10 mouse cellular contexts compared by ENCODE assay signal in the genomic region with DNA sequence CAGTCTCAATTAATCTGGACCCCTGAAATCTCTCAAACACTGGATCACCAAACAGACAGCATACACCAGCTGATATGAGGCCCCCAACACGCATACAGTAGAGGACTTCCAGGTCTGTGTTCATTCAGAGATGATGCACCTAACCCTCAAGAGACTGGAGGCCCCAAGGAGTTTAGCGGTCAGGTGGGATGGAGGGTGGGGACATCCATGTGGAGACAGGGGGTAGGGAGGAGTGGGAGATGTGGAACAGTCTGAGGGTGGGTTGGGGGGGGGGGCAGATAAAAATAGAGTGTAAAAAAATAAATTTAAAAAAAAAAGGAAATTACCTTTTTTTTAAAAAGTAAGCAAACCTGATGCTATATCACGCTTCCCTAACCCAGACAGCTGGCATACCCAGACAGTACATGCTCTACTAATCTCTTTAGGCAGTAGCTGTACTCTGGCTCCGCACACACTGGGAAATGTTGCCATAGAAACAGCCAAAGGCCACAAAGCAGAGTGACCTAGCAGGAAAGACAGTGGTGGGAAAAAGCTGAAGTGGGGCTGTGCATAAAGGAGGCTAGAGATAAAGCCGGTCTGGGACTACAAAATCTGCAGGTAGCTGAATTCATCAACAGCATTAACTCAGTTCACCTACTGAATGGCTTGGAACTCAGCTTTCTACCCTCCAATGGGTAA. TPM values are rescaled to one million over a fixed set of nuclear protein-coding genes. Genes with fewer than 3 reads are reported as not detected.
DNase-seq lines count a peak whose midpoint lies in the region; ATAC-seq and TF ChIP-seq lines count a peak whose summit lies in the region.
"Had no signal": no experiment of that assay in that cellular context is flagged by ENCODE, and none has a peak within 500 bp of the region (broad histone marks: within the 10 kb centered on the region; RNA-seq: fewer than 3 reads in every experiment).

No protein-coding gene starts in this region.

- TF ChIP-seq CTCF in layer of hippocampus, adult 2 months (conservative IDR thresholded peaks at IDR 0.05): no peak

- DNase-seq in layer of hippocampus, adult 2 months (ENCODE audit: low spot score in 2 of 2): no peak
- no peak for DNase-seq in layer of hippocampus, adult 18-20 months (ENCODE audit: low spot score in 2 of 2)
- peak; percentile 68 for DNase-seq in kidney, postnatal 14 days
- DNase-seq in retina, embryonic 14.5 days (ENCODE audit: low spot score): peak; percentile 84
- DNase-seq in cerebellum, adult 8-10 months: no peak
- no peak for DNase-seq in thymus, postnatal 0 days (ENCODE audit: low spot score)
- DNase-seq in testis, postnatal 14 days (ENCODE audit: low spot score): no peak

- ATAC-seq in granulocyte monocyte progenitor cell, adult 5-6 weeks (replicated peaks; ENCODE audit: poor library complexity, severe bottlenecking): peak; percentile 20

- peak overlapping the region; percentile 65; the same call in 1 of the 2 replicates for H3K27ac ChIP-seq in layer of hippocampus, adult 2 months

- no peak overlapping the region for H3K4me3 ChIP-seq in layer of hippocampus, adult 2 months
- H3K4me3 ChIP-seq: myocyte had no signal

RNA-seq across cellular contexts. Expression of a gene that starts 7.4 kb away (rescaled TPM):
- 10 to 100 TPM; 30.6 to 39.3 TPM for total RNA-seq in layer of hippocampus, adult 2 months (2021)
- 10 to 100 TPM; 28.2 to 30.0 TPM for total RNA-seq in layer of hippocampus, adult 18-20 months (2021)
- 11.3 and 12.2 TPM in 2 replicates for total RNA-seq in granulocyte monocyte progenitor cell, adult 5-6 weeks (2014; fragmentation: Nextera tagmentation)
- total RNA-seq in granulocyte monocyte progenitor cell, adult 5-6 weeks (2017): 7.9 and 12.1 TPM in 2 replicates
- 4.4 and 4.8 TPM in 2 replicates for polyA plus RNA-seq in thymus, postnatal 0 days (2015; fragmentation: Nextera tagmentation; extraction: Ambion mirVana)

RNA-seq across cellular contexts. Expression of a gene that starts 27.2 kb away (rescaled TPM):
- not detected for total RNA-seq in layer of hippocampus, adult 2 months (2021)
- total RNA-seq in layer of hippocampus, adult 18-20 months (2021): not detected
- not detected in 2 replicates for total RNA-seq in granulocyte monocyte progenitor cell, adult 5-6 weeks (2014; fragmentation: Nextera tagmentation)
- not detected in 2 replicates for total RNA-seq in granulocyte monocyte progenitor cell, adult 5-6 weeks (2017)
- polyA plus RNA-seq in thymus, postnatal 0 days (2015; fragmentation: Nextera tagmentation; extraction: Ambion mirVana): not detected in 2 replicates
- total RNA-seq: ES-E14 had no signal
- polyA plus RNA-seq: myocyte had no signal

RNA-seq across cellular contexts. Expression of a gene that starts 41.6 kb away (rescaled TPM):
- 10 to 100 TPM; 31.2 to 34.6 TPM for total RNA-seq in layer of hippocampus, adult 2 months (2021)
- total RNA-seq in layer of hippocampus, adult 18-20 months (2021): 10 to 100 TPM; 35.3 to 36.1 TPM
- 76.7 and 90.4 TPM in 2 replicates for total RNA-seq in granulocyte monocyte progenitor cell, adult 5-6 weeks (2014; fragmentation: Nextera tagmentation)
- 103 and 113 TPM in 2 replicates for total RNA-seq in granulocyte monocyte progenitor cell, adult 5-6 weeks (2017)
- 52.1 and 54.3 TPM in 2 replicates for polyA plus RNA-seq in thymus, postnatal 0 days (2015; fragmentation: Nextera tagmentation; extraction: Ambion mirVana)

RNA-seq across cellular contexts. Expression of a gene that starts 49.0 kb away (rescaled TPM):
- total RNA-seq in layer of hippocampus, adult 2 months (2021): not detected
- not detected for total RNA-seq in layer of hippocampus, adult 18-20 months (2021)
- total RNA-seq in granulocyte monocyte progenitor cell, adult 5-6 weeks (2014; fragmentation: Nextera tagmentation): not detected in 2 replicates
- total RNA-seq in granulocyte monocyte progenitor cell, adult 5-6 weeks (2017): not detected in 2 replicates
- polyA plus RNA-seq in thymus, postnatal 0 days (2015; fragmentation: Nextera tagmentation; extraction: Ambion mirVana): not detected in 2 replicates
- total RNA-seq: ES-E14 had no signal
- polyA plus RNA-seq: myocyte had no signal

Comparison
In these comparisons a context has a peak if more than half of its experiments do, and no peak if none do; other contexts are left out.
1. DNase-seq: peak in kidney, postnatal 14 days (single experiment) and retina, embryonic 14.5 days (single experiment); none in layer of hippocampus, adult 2 months (0 of 2), layer of hippocampus, adult 18-20 months (0 of 2), cerebellum, adult 8-10 months (single experiment), thymus, postnatal 0 days (single experiment) and testis, postnatal 14 days (single experiment).